Mouse (Mus musculus) liver, embryonic 14.5 days (tissue): Measurements from ENCODE around the gene Rrp7a. TPM values are rescaled to one million over a fixed set of nuclear protein-coding genes. Genes with fewer than 3 reads are reported as not detected.

ENCODE experiments used
- ATAC-seq: fragments of 200-750 bp; cut with Nextera tagmentation; 2 replicates; pipeline ENCODE4 v1.8.0; 2017; ENCODE audit warnings: moderate number of reproducible peaks, mild to moderate bottlenecking, moderate library complexity; ENCODE audit not compliant: insufficient read depth
- DNase-seq, 3 experiments: peaks; one replicate each; pipeline ENCODE4 v3.0.0-alpha.2; 2012 to 2013; ENCODE audit warnings: low read depth in 3 of 3, low spot score in 3 of 3
- H3K27ac ChIP-seq: fragments of 300-500 bp; sonication (generic); 2 replicates; pipeline ENCODE4 v1.5.1; 2014; ENCODE audit warnings: moderate library complexity, mild to moderate bottlenecking, control low read depth, inconsistent platforms
- H3K27me3 ChIP-seq: fragments of 300-500 bp; sonication (generic); 2 replicates; pipeline ENCODE4 v1.6.1; 2014; ENCODE audit warnings: mild to moderate bottlenecking, low read length, moderate library complexity; ENCODE audit not compliant: control insufficient read depth, insufficient read depth
- H3K36me3 ChIP-seq: fragments of 300-500 bp; sonication (generic); replicated peaks from 2 replicates; pipeline ENCODE4 v1.6.1; 2014; ENCODE audit warnings: low read depth; ENCODE audit not compliant: control insufficient read depth, insufficient read depth
- H3K4me1 ChIP-seq, 2 experiments: fragments of 200-500 bp in 1 of 2; fragments of 300-500 bp in 1 of 2; sonication (generic) in 1 of 2; replicated peaks; 2 replicates each; pipeline ENCODE4 v1.6.1; 2012 to 2014; ENCODE audit warnings: antibody characterized with exemption in 1 of 2, inconsistent platforms in 1 of 2, low read length in 1 of 2; ENCODE audit not compliant: control insufficient read depth in 2 of 2, insufficient read depth in 2 of 2
- H3K4me2 ChIP-seq: fragments of 300-500 bp; sonication (generic); 2 replicates; pipeline ENCODE4 v1.6.1; 2014; ENCODE audit warnings: low read depth, mild to moderate bottlenecking, control low read depth, moderate library complexity
- H3K4me3 ChIP-seq, 2 experiments: fragments of 200-500 bp in 1 of 2; fragments of 300-500 bp in 1 of 2; sonication (generic) in 1 of 2; 2 replicates each; pipeline ENCODE4 v1.5.1; 2012 to 2014; ENCODE audit warnings: low read depth in 2 of 2, low read length in 2 of 2, mild to moderate bottlenecking in 2 of 2, control low read depth in 1 of 2, inconsistent platforms in 1 of 2, moderate library complexity in 1 of 2; ENCODE audit not compliant: insufficient read depth in 1 of 2
- H3K9ac ChIP-seq: fragments of 300-500 bp; sonication (generic); replicated peaks from 2 replicates; pipeline ENCODE4 v1.6.1; 2014; ENCODE audit warnings: mild to moderate bottlenecking, control low read depth, moderate library complexity
- H3K9me3 ChIP-seq: fragments of 300-500 bp; sonication (generic); 2 replicates; pipeline ENCODE4 v1.6.1; 2016; ENCODE audit warnings: low read length, mixed read lengths; ENCODE audit not compliant: control insufficient read depth
- CTCF ChIP-seq: IDR thresholded peaks from 2 replicates; pipeline ENCODE4 v1.5.1; 2016; ENCODE audit warnings: antibody characterized with exemption, low read depth, control low read depth
- EP300 ChIP-seq: IDR thresholded peaks from 2 replicates; pipeline ENCODE4 v1.6.1; 2016; ENCODE audit warnings: antibody characterized with exemption, low read depth
- WGBS: fragments of 180-500 bp; shearing (Covaris S2); extraction: QIAGEN DNeasy Blood & Tissue Kit; methylation state at CpG from one replicate; pipeline ENCODE4 v1.1.7; 2014; ENCODE audit not compliant: insufficient replicate concordance; 5-methylcytosine and 5-hydroxymethylcytosine counted together
- polyA plus RNA-seq, 2 experiments: library from polyadenylated mRNA; depleted of rRNA in 1 of 2; stranded (reverse) in 1 of 2; unstranded in 1 of 2; fragments of >200 nt; fragmentation: Nextera tagmentation in 1 of 2; extraction: Ambion mirVana in 1 of 2; gene quantifications; 2 replicates each; pipeline versions ENCODE4 v1.2.1 to v1.2.3; 2012 to 2014

Rrp7a gene
- polyA plus RNA-seq, 2 experiments: 21.2 to 23.9 TPM

- Histone ChIP-seq H3K9ac (no peak overlapping the region), H3K9me3 (no peaks in the 10 kb centered on the region), H3K36me3 (no peaks in the 10 kb centered on the region), H3K4me2 (no peak overlapping the region), H3K4me1 (peaks cover 9 to 13% of the 10 kb centered on the region in 2 experiments), H3K4me3 (no peak overlapping the region), H3K27me3 (peaks cover 4% of the 10 kb centered on the region), H3K27ac (no peak overlapping the region)
- DNase-seq (no peak), ATAC-seq (no peak)
- 49% methylated on average over 13 of the region's 13 CpGs for WGBS
- TF ChIP-seq CTCF (no peak), EP300 (no peak)
These were observed 38.5 kb downstream of the Rrp7a start for GRCm38 (mm10) chr15:83084022-83084640.

GRCm38 (mm10) chr15:83083530-83083929 lies 39.1 kb downstream of the Rrp7a start:
- H3K9me3 ChIP-seq: no peaks in the 10 kb centered on the region
- no peak overlapping the region for H3K27ac ChIP-seq
- H3K27me3 ChIP-seq: no peaks in the 10 kb centered on the region
- no peak overlapping the region for H3K4me2 ChIP-seq
- no peak for DNase-seq
- H3K9ac ChIP-seq: no peak overlapping the region
- 60% methylated on average over 5 of the region's 5 CpGs for WGBS
- no peaks in the 10 kb centered on the region for H3K36me3 ChIP-seq
- ATAC-seq: no peak
- H3K4me3 ChIP-seq: no peak overlapping the region
- TF ChIP-seq CTCF (no peak), EP300 (no peak)
- H3K4me1 ChIP-seq: peaks cover 9 to 13% of the 10 kb centered on the region in 2 experiments

GRCm38 (mm10) chr15:83075607-83076525 lies 46.7 kb downstream of the Rrp7a start:
- H3K4me1 ChIP-seq: no peaks in the 10 kb centered on the region
- DNase-seq: no peak
- no peak for TF ChIP-seq EP300
- TF ChIP-seq CTCF: no peak
- no peak overlapping the region for H3K27ac ChIP-seq
- no peak overlapping the region for H3K9ac ChIP-seq
- no peaks in the 10 kb centered on the region for H3K36me3 ChIP-seq
- peaks cover 12% of the 10 kb centered on the region for H3K27me3 ChIP-seq
- no peak for ATAC-seq
- 10% methylated on average over 27 of the region's 27 CpGs for WGBS
- H3K4me2 ChIP-seq: peak overlapping the region; percentile 6; the same call in 1 of the 2 replicates
- H3K4me3 ChIP-seq: no peak overlapping the region
- no peaks in the 10 kb centered on the region for H3K9me3 ChIP-seq

DNA sequence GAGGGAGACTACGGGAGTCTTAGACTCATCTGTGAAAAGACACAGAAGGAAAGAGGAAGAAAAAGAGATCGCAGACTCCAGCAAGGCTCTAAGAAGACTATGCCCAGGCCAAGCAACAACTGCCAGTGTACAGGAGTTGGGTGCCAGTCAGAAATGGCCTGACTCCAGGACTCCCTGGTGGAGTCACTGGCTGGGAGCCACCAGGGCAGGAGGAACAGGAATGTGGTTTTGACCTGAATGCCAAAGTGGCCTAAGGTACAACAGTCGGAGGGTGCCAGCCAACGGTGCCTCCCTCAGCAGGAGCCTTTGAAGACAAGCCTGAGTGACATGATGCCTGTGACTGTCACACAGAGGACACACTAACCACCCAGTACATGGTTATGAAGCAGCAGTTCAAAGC lies 48.4 kb downstream of the Rrp7a start:
- H3K9ac ChIP-seq: no peak overlapping the region
- no peaks in the 10 kb centered on the region for H3K9me3 ChIP-seq
- TF ChIP-seq EP300: no peak
- H3K4me2 ChIP-seq: no peak overlapping the region
- no peak overlapping the region for H3K4me3 ChIP-seq
- no peak for DNase-seq
- H3K36me3 ChIP-seq: no peaks in the 10 kb centered on the region
- no peak overlapping the region for H3K27ac ChIP-seq
- H3K4me1 ChIP-seq: no peaks in the 10 kb centered on the region
- peaks cover 12% of the 10 kb centered on the region for H3K27me3 ChIP-seq
- ATAC-seq: no peak
- 62% methylated on average over 4 of the region's 4 CpGs for WGBS

DNA sequence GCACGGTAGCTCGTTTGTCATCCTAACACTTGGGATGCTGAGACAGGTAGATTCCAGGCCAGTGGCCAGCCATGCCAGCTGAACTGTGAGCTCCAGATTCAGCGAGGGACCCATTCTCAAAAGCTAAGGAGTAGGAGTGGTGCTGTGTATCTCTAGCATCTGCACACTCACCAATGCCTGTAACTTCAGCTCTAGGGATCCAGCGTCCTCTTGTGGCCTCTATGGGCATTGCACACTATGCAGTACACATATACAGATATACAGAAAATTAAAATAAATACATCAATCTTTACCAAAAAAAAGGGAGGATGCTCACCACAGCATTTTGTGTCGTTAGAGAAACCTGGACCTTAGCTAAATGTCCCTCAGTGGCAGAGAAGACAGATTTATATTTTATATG lies 50.8 kb downstream of the Rrp7a start:
- no peak overlapping the region for H3K4me3 ChIP-seq
- H3K27ac ChIP-seq: no peak overlapping the region
- H3K36me3 ChIP-seq: no peaks in the 10 kb centered on the region
- no peak for DNase-seq
- no peaks in the 10 kb centered on the region for H3K9me3 ChIP-seq
- no peak overlapping the region for H3K9ac ChIP-seq
- H3K27me3 ChIP-seq: peaks cover 8% of the 10 kb centered on the region
- 65% methylated on average over 5 of the region's 5 CpGs for WGBS
- TF ChIP-seq CTCF (peak; percentile 49), EP300 (no peak)
- no peak for ATAC-seq
- no peak overlapping the region for H3K4me2 ChIP-seq
- no peaks in the 10 kb centered on the region for H3K4me1 ChIP-seq
